Mouse (Mus musculus): ENCODE results near the gene Snrpg. TPM values are rescaled to one million over a fixed set of nuclear protein-coding genes. Genes with fewer than 3 reads are reported as not detected.

The Snrpg gene
- polyA plus RNA-seq, 1 experiment from 2014 or later, result 522 TPM

GRCm38 (mm10) chr6:86387313-86387712 is 16.2 kb downstream of the Snrpg start:
- H3K4me3 ChIP-seq (replicated peaks), result no peak overlapping the region
- H3K36me3 ChIP-seq, result peaks cover 66% of the 10 kb centered on the region
- H3K27ac ChIP-seq (replicated peaks), result no peak overlapping the region

DNA sequence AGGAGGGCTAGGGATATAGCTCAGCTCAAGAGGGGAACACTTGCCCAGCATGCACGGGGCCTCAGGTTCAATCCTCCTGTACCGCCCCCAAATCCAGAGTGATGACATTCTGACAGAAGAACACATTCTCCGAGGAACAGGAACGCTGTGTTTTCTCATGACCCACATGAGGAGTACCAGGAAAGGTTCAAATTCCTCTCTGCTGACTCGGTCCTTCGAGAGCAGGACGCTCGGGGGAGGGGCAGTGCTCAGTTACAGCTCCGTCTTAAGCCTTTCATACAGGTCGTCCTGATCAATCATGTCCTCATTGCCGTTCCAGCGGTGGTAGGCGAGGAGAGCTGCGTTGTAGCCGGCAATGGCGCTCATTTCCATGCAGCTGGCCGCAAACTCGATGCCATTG is 17.4 kb downstream of the Snrpg start:
- 84% methylated on average over 18 of the region's 18 CpGs for WGBS
- Histone ChIP-seq H3K9me3 (replicated peaks) (no peaks in the 10 kb centered on the region), H3K9ac (no peak overlapping the region), H3K27me3 (no peaks in the 10 kb centered on the region), H3K4me2 (replicated peaks) (no peak overlapping the region), H3K4me3 (replicated peaks) (no peak overlapping the region), H3K4me1 (no peaks in the 10 kb centered on the region), H3K27ac (replicated peaks) (no peak overlapping the region), H3K36me3 (peaks cover 70% of the 10 kb centered on the region)
- no peak for ATAC-seq (ENCODE audit: insufficient number of reproducible peaks, low FRiP score, low TSS enrichment, low read depth)

More at GRCm38 (mm10) chr6:86387313-86387712, 16.2 kb downstream of the Snrpg start:
- H3K4me1 ChIP-seq, result no peaks in the 10 kb centered on the region
- no peak for ATAC-seq (ENCODE audit: insufficient number of reproducible peaks, low FRiP score, low TSS enrichment, low read depth)
- H3K9me3 ChIP-seq (replicated peaks), result no peaks in the 10 kb centered on the region
- no peak overlapping the region for H3K9ac ChIP-seq
- WGBS, result 82% methylated on average over 12 of the region's 12 CpGs
- no peaks in the 10 kb centered on the region for H3K27me3 ChIP-seq
- H3K4me2 ChIP-seq (replicated peaks), result no peak overlapping the region

- no peak for ATAC-seq (ENCODE audit: insufficient number of reproducible peaks, low FRiP score, low TSS enrichment, low read depth)
- H3K4me3 ChIP-seq (replicated peaks), result no peak overlapping the region
- H3K9ac ChIP-seq, result no peak overlapping the region
- no peak overlapping the region for H3K4me2 ChIP-seq (replicated peaks)
- peaks cover 62% of the 10 kb centered on the region for H3K36me3 ChIP-seq
- no peaks in the 10 kb centered on the region for H3K9me3 ChIP-seq (replicated peaks)
- 97% methylated on average over 5 of the region's 5 CpGs for WGBS
- no peaks in the 10 kb centered on the region for H3K27me3 ChIP-seq
- no peak overlapping the region for H3K27ac ChIP-seq (replicated peaks)
- H3K4me1 ChIP-seq, result peaks cover 16% of the 10 kb centered on the region
Measured at GRCm38 (mm10) chr6:86391326-86391725, 20.2 kb downstream of the Snrpg start.

- H3K4me2 ChIP-seq (replicated peaks), result no peak overlapping the region
- H3K36me3 ChIP-seq, result peaks cover 49% of the 10 kb centered on the region
- ATAC-seq (ENCODE audit: insufficient number of reproducible peaks, low FRiP score, low TSS enrichment, low read depth), result no peak
- no peak overlapping the region for H3K27ac ChIP-seq (replicated peaks)
- no peaks in the 10 kb centered on the region for H3K27me3 ChIP-seq
- WGBS, result 94% methylated on average over 1 of the region's 1 CpGs
- no peak overlapping the region for H3K9ac ChIP-seq
- H3K4me1 ChIP-seq, result peaks cover 24% of the 10 kb centered on the region
- no peaks in the 10 kb centered on the region for H3K9me3 ChIP-seq (replicated peaks)
- H3K4me3 ChIP-seq (replicated peaks), result no peak overlapping the region
Measured at GRCm38 (mm10) chr6:86393187-86393586, 22.1 kb downstream of the Snrpg start.

- no peak overlapping the region for H3K27ac ChIP-seq (replicated peaks)
- ATAC-seq (ENCODE audit: insufficient number of reproducible peaks, low FRiP score, low TSS enrichment, low read depth), result no peak
- H3K36me3 ChIP-seq, result peaks cover 39% of the 10 kb centered on the region
- no peak overlapping the region for H3K4me2 ChIP-seq (replicated peaks)
- H3K9me3 ChIP-seq (replicated peaks), result no peaks in the 10 kb centered on the region
- H3K4me1 ChIP-seq, result peaks cover 24% of the 10 kb centered on the region
- H3K9ac ChIP-seq, result no peak overlapping the region
- WGBS, result 77% methylated on average over 17 of the region's 17 CpGs
- no peak overlapping the region for H3K4me3 ChIP-seq (replicated peaks)
- no peaks in the 10 kb centered on the region for H3K27me3 ChIP-seq
Measured at GRCm38 (mm10) chr6:86394078-86394720, 23.1 kb downstream of the Snrpg start.

DNA sequence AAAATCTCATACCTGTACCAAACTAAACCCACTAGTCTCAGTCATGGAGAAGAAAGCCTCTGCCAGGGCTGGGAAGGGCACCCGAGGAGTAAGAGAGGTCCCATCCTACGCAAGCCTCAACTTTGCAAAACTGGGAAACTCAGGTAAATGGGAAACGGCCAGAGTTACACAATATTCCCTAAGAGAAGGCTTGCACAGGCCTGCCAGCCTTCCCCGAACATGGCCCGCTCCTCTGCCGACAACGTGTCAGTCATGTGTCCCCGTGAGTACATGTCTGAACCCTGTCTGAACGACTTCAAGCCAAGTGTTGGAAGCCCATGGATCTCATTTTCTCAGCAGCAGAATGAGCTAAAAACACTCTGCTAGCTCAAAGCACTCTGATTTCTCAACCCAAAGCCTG is 23.9 kb downstream of the Snrpg start:
- Histone ChIP-seq H3K36me3 (peaks cover 30% of the 10 kb centered on the region), H3K4me3 (replicated peaks) (peak overlapping the region; percentile 92), H3K4me1 (peaks cover 24% of the 10 kb centered on the region), H3K27me3 (no peaks in the 10 kb centered on the region), H3K27ac (replicated peaks) (peak overlapping the region; percentile 92), H3K4me2 (replicated peaks) (peak overlapping the region; percentile 76), H3K9ac (no peak overlapping the region), H3K9me3 (replicated peaks) (no peaks in the 10 kb centered on the region)
- no peak for ATAC-seq (ENCODE audit: insufficient number of reproducible peaks, low FRiP score, low TSS enrichment, low read depth)
- WGBS, result 66% methylated on average over 9 of the region's 9 CpGs

GRCm38 (mm10) chr6:86395969-86396368 is 24.9 kb downstream of the Snrpg start:
- Histone ChIP-seq H3K9ac (peak overlapping the region; percentile 65), H3K27me3 (no peaks in the 10 kb centered on the region), H3K27ac (replicated peaks) (peak overlapping the region; percentile 92), H3K4me1 (peaks cover 27% of the 10 kb centered on the region), H3K4me2 (replicated peaks) (peak overlapping the region; percentile 76), H3K36me3 (peaks cover 21% of the 10 kb centered on the region), H3K9me3 (replicated peaks) (no peaks in the 10 kb centered on the region), H3K4me3 (replicated peaks) (peak overlapping the region; percentile 92)
- ATAC-seq (ENCODE audit: insufficient number of reproducible peaks, low FRiP score, low TSS enrichment, low read depth), result no peak
- WGBS, result 28% methylated on average over 10 of the region's 10 CpGs

DNA sequence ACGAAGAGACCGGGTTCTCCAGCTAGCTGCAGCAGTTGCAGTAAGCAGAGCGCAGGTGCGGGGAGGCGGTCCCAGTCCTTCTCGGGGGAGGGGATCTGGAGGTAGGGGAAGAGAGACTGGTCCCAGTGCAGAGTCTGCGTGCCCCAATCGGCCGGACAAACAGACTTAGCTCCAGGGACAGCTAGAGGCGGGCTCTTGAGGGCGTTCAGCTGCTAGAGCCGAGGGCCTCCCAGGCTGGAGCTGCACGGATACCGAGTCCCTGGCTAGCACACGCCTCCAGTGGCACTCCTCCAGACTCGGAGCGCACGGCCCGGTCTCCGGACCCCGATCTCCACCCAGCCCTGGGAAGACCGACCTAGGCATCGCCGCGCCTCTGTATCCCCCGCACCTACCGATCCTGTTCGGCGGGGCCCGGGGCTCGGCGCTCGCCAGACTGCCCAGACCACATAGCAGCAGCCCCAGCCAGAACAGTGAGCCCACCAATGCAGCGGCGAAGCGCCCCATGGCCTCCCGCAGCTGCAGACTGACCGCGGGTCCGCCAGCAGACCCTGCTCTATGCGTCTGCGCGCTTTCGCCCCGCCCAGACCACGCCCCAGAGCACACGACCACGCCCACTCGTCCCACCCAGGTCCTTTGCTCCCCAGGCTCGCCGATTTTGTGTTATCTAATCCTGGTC is 25.6 kb downstream of the Snrpg start, which contains the start of gene Pcyox1:
TSS of gene Pcyox1 (minus strand) at position 574 of the 676 bp plus-strand sequence.
- Histone ChIP-seq H3K9me3 (replicated peaks) (no peaks in the 10 kb centered on the region), H3K27ac (replicated peaks) (peak within 1 kb of the TSS; percentile 92), H3K9ac (peak within 1 kb of the TSS; percentile 65), H3K4me2 (replicated peaks) (peak within 1 kb of the TSS; percentile 76), H3K4me1 (peaks cover 27% of the 10 kb centered on the region), H3K4me3 (replicated peaks) (peak within 1 kb of the TSS; percentile 92), H3K36me3 (peaks cover 13% of the 10 kb centered on the region), H3K27me3 (no peaks in the 10 kb centered on the region)
- ATAC-seq (ENCODE audit: insufficient number of reproducible peaks, low FRiP score, low TSS enrichment, low read depth), result peak; percentile 91
- under 1% methylated on average over 51 of the region's 51 CpGs for WGBS

GRCm38 (mm10) chr6:86397257-86397980 is 26.3 kb downstream of the Snrpg start:
- ATAC-seq (ENCODE audit: insufficient number of reproducible peaks, low FRiP score, low TSS enrichment, low read depth), result no peak

DNA sequence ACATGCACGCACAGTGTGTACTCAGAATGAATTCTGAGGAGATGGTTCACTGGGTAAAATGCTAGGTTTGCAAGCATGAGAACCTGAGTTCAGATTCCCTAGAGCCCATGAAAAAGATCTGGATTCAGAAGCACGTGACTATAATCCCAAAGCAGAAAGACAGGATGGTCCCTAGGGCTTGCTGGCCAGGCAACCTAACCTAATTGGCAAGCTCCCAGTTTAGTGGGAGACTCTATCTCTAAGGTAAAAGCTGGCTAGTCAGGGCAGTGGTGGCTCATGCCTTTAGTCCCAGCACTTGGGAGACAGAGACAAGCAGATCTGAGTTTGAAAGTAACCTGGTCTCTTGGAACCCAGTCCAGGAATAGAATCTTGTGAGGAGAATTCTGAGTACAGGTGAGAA is 27.9 kb downstream of the Snrpg start:
- 64% methylated on average over 2 of the region's 2 CpGs for WGBS
- Histone ChIP-seq H3K27ac (replicated peaks) (no peak overlapping the region), H3K4me2 (replicated peaks) (no peak overlapping the region), H3K9me3 (replicated peaks) (no peaks in the 10 kb centered on the region), H3K4me1 (peaks cover 27% of the 10 kb centered on the region), H3K9ac (no peak overlapping the region), H3K36me3 (no peaks in the 10 kb centered on the region), H3K27me3 (no peaks in the 10 kb centered on the region), H3K4me3 (replicated peaks) (no peak overlapping the region)
- no peak for ATAC-seq (ENCODE audit: insufficient number of reproducible peaks, low FRiP score, low TSS enrichment, low read depth)

More at GRCm38 (mm10) chr6:86397257-86397980, 26.3 kb downstream of the Snrpg start:
- Histone ChIP-seq H3K27me3 (no peaks in the 10 kb centered on the region), H3K4me1 (peaks cover 27% of the 10 kb centered on the region), H3K27ac (replicated peaks) (peak overlapping the region; percentile 92), H3K36me3 (peaks cover 6% of the 10 kb centered on the region; the same call in 1 of the 2 replicates), H3K4me3 (replicated peaks) (peak overlapping the region; percentile 92), H3K9ac (peak overlapping the region; percentile 65), H3K4me2 (replicated peaks) (peak overlapping the region; percentile 76), H3K9me3 (replicated peaks) (no peaks in the 10 kb centered on the region)
- WGBS, result 5% methylated on average over 14 of the region's 14 CpGs

GRCm38 (mm10) chr6:86399995-86400394 is 28.9 kb downstream of the Snrpg start:
- H3K9ac ChIP-seq, result no peak overlapping the region
- no peak overlapping the region for H3K4me2 ChIP-seq (replicated peaks)
- no peaks in the 10 kb centered on the region for H3K27me3 ChIP-seq
- H3K4me3 ChIP-seq (replicated peaks), result no peak overlapping the region
- H3K36me3 ChIP-seq, result no peaks in the 10 kb centered on the region
- no peak for ATAC-seq (ENCODE audit: insufficient number of reproducible peaks, low FRiP score, low TSS enrichment, low read depth)
- H3K4me1 ChIP-seq, result peaks cover 24% of the 10 kb centered on the region
- WGBS, result 78% methylated on average over 2 of the region's 2 CpGs
- H3K9me3 ChIP-seq (replicated peaks), result no peaks in the 10 kb centered on the region
- no peak overlapping the region for H3K27ac ChIP-seq (replicated peaks)

Measured in embryonic facial prominence, embryonic 15.5 days (tissue).